Mouse (Mus musculus): ENCODE data around the gene Sgcd. TPM values are rescaled to one million over a fixed set of nuclear protein-coding genes. Genes with fewer than 3 reads are reported as not detected.
A peak's percentile ranks its signal among the peaks of the same experiment; 100 is the strongest.

Gene Sgcd
- 0.18 and 0.32 TPM in 2 replicates for polyA plus RNA-seq (2012; rRNA removed)

GRCm38 (mm10) chr11:47988697-47989533 is at the start of gene Sgcd:
Gene Sgcd (minus strand): TSS chr11:47988969.
- no peak within 1 kb of the TSS for H3K27ac ChIP-seq (ENCODE audit: insufficient read depth, low read depth, low read length)
- peak within 1 kb of the TSS; percentile 33 for H3K4me3 ChIP-seq (ENCODE audit: low read depth, low read length)
- TF ChIP-seq POLR2A (IDR thresholded peaks at IDR 0.05; ENCODE audit: low read depth, low read length) (no peak), CTCF (IDR thresholded peaks at IDR 0.05; ENCODE audit: extremely low read depth, insufficient read length, insufficient replicate concordance, low read depth, low read length) (no peak)
- H3K27me3 ChIP-seq (ENCODE audit: control insufficient read depth, insufficient read depth, low read length) = no peaks in the 10 kb centered on the region
- 3% methylated on average over 67 of the region's 67 CpGs for WGBS
- no peaks in the 10 kb centered on the region for H3K36me3 ChIP-seq (ENCODE audit: control insufficient read depth, insufficient read depth, low read length)
- no peaks in the 10 kb centered on the region for H3K4me1 ChIP-seq (ENCODE audit: control insufficient read depth, insufficient read depth, insufficient read length, low read length)

- no peaks in the 10 kb centered on the region for H3K4me1 ChIP-seq (ENCODE audit: control insufficient read depth, insufficient read depth, insufficient read length, low read length)
- 71% methylated on average over 4 of the region's 4 CpGs for WGBS
- H3K36me3 ChIP-seq (ENCODE audit: control insufficient read depth, insufficient read depth, low read length) = no peaks in the 10 kb centered on the region
- no peak overlapping the region for H3K4me3 ChIP-seq (ENCODE audit: low read depth, low read length)
- H3K27me3 ChIP-seq (ENCODE audit: control insufficient read depth, insufficient read depth, low read length) = no peaks in the 10 kb centered on the region
- H3K27ac ChIP-seq (ENCODE audit: insufficient read depth, low read depth, low read length) = no peak overlapping the region
- TF ChIP-seq CTCF (IDR thresholded peaks at IDR 0.05; ENCODE audit: extremely low read depth, insufficient read length, insufficient replicate concordance, low read depth, low read length) = no peak
- TF ChIP-seq POLR2A (IDR thresholded peaks at IDR 0.05; ENCODE audit: low read depth, low read length) = no peak
Observed at GRCm38 (mm10) chr11:48038051-48038450, 49.3 kb upstream of the Sgcd start.

GRCm38 (mm10) chr11:48012836-48013235 is 24.1 kb upstream of the Sgcd start:
- no peak for TF ChIP-seq POLR2A (IDR thresholded peaks at IDR 0.05; ENCODE audit: low read depth, low read length)
- no peak for TF ChIP-seq CTCF (IDR thresholded peaks at IDR 0.05; ENCODE audit: extremely low read depth, insufficient read length, insufficient replicate concordance, low read depth, low read length)
- WGBS = 48% methylated on average over 3 of the region's 3 CpGs
- Histone ChIP-seq H3K4me1 (ENCODE audit: control insufficient read depth, insufficient read depth, insufficient read length, low read length) (no peaks in the 10 kb centered on the region), H3K27me3 (ENCODE audit: control insufficient read depth, insufficient read depth, low read length) (no peaks in the 10 kb centered on the region), H3K36me3 (ENCODE audit: control insufficient read depth, insufficient read depth, low read length) (no peaks in the 10 kb centered on the region), H3K4me3 (ENCODE audit: low read depth, low read length) (no peak overlapping the region), H3K27ac (ENCODE audit: insufficient read depth, low read depth, low read length) (no peak overlapping the region)

GRCm38 (mm10) chr11:47988333-47988696 is 454 bp downstream of the Sgcd start:
- no peaks in the 10 kb centered on the region for H3K27me3 ChIP-seq (ENCODE audit: control insufficient read depth, insufficient read depth, low read length)
- no peaks in the 10 kb centered on the region for H3K4me1 ChIP-seq (ENCODE audit: control insufficient read depth, insufficient read depth, insufficient read length, low read length)
- H3K27ac ChIP-seq (ENCODE audit: insufficient read depth, low read depth, low read length) = no peak overlapping the region
- peak overlapping the region; percentile 30 for H3K4me3 ChIP-seq (ENCODE audit: low read depth, low read length)
- TF ChIP-seq CTCF (IDR thresholded peaks at IDR 0.05; ENCODE audit: extremely low read depth, insufficient read length, insufficient replicate concordance, low read depth, low read length) (no peak), POLR2A (IDR thresholded peaks at IDR 0.05; ENCODE audit: low read depth, low read length) (no peak)
- 2% methylated on average over 31 of the region's 31 CpGs for WGBS
- no peaks in the 10 kb centered on the region for H3K36me3 ChIP-seq (ENCODE audit: control insufficient read depth, insufficient read depth, low read length)

- TF ChIP-seq CTCF (IDR thresholded peaks at IDR 0.05; ENCODE audit: extremely low read depth, insufficient read length, insufficient replicate concordance, low read depth, low read length) (no peak), POLR2A (IDR thresholded peaks at IDR 0.05; ENCODE audit: low read depth, low read length) (no peak)
- H3K27ac ChIP-seq (ENCODE audit: insufficient read depth, low read depth, low read length) = no peak overlapping the region
- 23% methylated on average over 12 of the region's 12 CpGs for WGBS
- H3K4me1 ChIP-seq (ENCODE audit: control insufficient read depth, insufficient read depth, insufficient read length, low read length) = no peaks in the 10 kb centered on the region
- no peak overlapping the region for H3K4me3 ChIP-seq (ENCODE audit: low read depth, low read length)
- H3K27me3 ChIP-seq (ENCODE audit: control insufficient read depth, insufficient read depth, low read length) = no peaks in the 10 kb centered on the region
- no peaks in the 10 kb centered on the region for H3K36me3 ChIP-seq (ENCODE audit: control insufficient read depth, insufficient read depth, low read length)
Observed at GRCm38 (mm10) chr11:47987893-47988267, 889 bp downstream of the Sgcd start.

- TF ChIP-seq CTCF (IDR thresholded peaks at IDR 0.05; ENCODE audit: extremely low read depth, insufficient read length, insufficient replicate concordance, low read depth, low read length) = no peak
- WGBS = 61% methylated on average over 8 of the region's 8 CpGs
- Histone ChIP-seq H3K4me1 (ENCODE audit: control insufficient read depth, insufficient read depth, insufficient read length, low read length) (no peaks in the 10 kb centered on the region), H3K4me3 (ENCODE audit: low read depth, low read length) (no peak overlapping the region), H3K36me3 (ENCODE audit: control insufficient read depth, insufficient read depth, low read length) (no peaks in the 10 kb centered on the region), H3K27ac (ENCODE audit: insufficient read depth, low read depth, low read length) (no peak overlapping the region), H3K27me3 (ENCODE audit: control insufficient read depth, insufficient read depth, low read length) (no peaks in the 10 kb centered on the region)
Observed at GRCm38 (mm10) chr11:47987251-47987892, 1.4 kb downstream of the Sgcd start.

GRCm38 (mm10) chr11:47982152-47982551 is 6.6 kb downstream of the Sgcd start:
- no peaks in the 10 kb centered on the region for H3K36me3 ChIP-seq (ENCODE audit: control insufficient read depth, insufficient read depth, low read length)
- H3K4me1 ChIP-seq (ENCODE audit: control insufficient read depth, insufficient read depth, insufficient read length, low read length) = no peaks in the 10 kb centered on the region
- TF ChIP-seq POLR2A (IDR thresholded peaks at IDR 0.05; ENCODE audit: low read depth, low read length) (no peak), CTCF (IDR thresholded peaks at IDR 0.05; ENCODE audit: extremely low read depth, insufficient read length, insufficient replicate concordance, low read depth, low read length) (no peak)
- WGBS = 73% methylated on average over 1 of the region's 1 CpGs
- no peak overlapping the region for H3K27ac ChIP-seq (ENCODE audit: insufficient read depth, low read depth, low read length)
- H3K4me3 ChIP-seq (ENCODE audit: low read depth, low read length) = no peak overlapping the region
- no peaks in the 10 kb centered on the region for H3K27me3 ChIP-seq (ENCODE audit: control insufficient read depth, insufficient read depth, low read length)

Data from small intestine, adult 2 months (tissue).